Mouse (Mus musculus): ENCODE measurements around the gene Srp72. TPM values are rescaled to one million over a fixed set of nuclear protein-coding genes. Genes with fewer than 3 reads are reported as not detected.

The Srp72 gene
- polyA plus RNA-seq, 1 experiment: 47.1 TPM

DNA sequence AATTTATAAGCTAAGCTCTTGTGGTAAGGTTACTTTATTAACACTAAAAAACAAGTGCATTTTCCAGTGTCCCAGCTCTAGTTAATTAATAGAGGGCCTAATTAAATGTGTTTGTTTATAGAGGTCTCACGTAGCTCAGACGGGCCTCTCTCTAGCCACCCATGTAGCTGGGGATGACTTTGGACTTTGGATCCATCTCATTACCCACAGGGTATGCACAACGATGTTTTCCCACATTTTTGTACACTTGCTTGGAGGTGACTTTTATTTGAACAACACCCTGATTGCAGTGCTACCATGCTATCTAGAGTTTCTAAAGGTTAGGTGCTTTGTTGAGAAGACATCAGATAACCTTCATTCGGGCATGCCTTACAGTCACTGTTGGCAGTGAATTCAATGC, 32.0 kb upstream of the Srp72 start:
- H3K79me3 ChIP-seq (ENCODE audit: low read depth): peaks cover 77% of the 10 kb centered on the region
- peaks cover 84% of the 10 kb centered on the region for H3K79me2 ChIP-seq (ENCODE audit: control insufficient read depth, insufficient read depth)
- H3K36me3 ChIP-seq (ENCODE audit: control insufficient read depth, insufficient read depth): peaks cover 19% of the 10 kb centered on the region
- no peak for TF ChIP-seq USF1 (IDR thresholded peaks at IDR 0.05; ENCODE audit: low read depth)
- TF ChIP-seq CTCF (IDR thresholded peaks at IDR 0.05; ENCODE audit: control insufficient read depth, insufficient read depth, insufficient read length): no peak
- no peaks in the 10 kb centered on the region for H3K27me3 ChIP-seq (ENCODE audit: control insufficient read depth, insufficient read depth, insufficient read length)
- H3ac ChIP-seq (ENCODE audit: control insufficient read depth, insufficient read length, low read depth): no peak overlapping the region
- H3K4me3 ChIP-seq (ENCODE audit: insufficient read depth, poor library complexity, severe bottlenecking): no peak overlapping the region

DNA sequence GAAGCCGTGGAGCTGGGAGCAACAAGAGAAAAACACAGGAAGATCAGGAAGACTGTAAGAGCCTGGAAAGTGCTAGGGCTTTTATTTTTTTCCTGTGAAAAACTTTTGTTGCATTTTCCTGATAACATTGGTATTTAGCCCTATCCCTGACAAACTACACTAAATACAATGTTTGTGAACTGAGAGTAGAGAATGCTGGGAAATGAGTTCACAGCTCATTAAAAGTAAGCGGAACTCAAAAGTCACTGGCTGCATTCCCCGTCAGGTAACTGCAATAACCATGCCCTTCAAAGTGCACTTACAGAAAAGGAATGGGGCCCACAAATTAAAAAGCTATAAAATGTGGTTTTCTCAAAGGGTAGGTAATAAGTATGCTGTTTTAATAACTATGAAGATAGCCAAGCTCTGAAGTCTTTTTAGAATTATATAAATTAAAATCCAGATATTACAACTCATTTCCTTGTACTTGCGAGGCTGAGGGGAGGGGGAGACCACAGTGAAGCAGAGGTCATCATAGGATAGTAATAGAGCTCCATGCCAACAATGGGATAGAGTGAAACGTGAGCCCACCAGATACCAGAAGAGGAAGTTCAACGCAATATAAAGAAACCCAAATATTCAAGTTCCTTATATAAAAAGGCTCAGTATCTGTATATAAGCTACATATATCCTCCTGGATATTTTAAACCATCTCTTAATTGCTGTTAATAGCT, 29.4 kb upstream of the Srp72 start:
- no peak for TF ChIP-seq MAX (IDR thresholded peaks at IDR 0.05)
- no peak for TF ChIP-seq CEBPB (IDR thresholded peaks at IDR 0.05; ENCODE audit: low read depth)
- no peak for TF ChIP-seq CTCF (IDR thresholded peaks at IDR 0.05; ENCODE audit: control insufficient read depth, insufficient read depth, insufficient read length)
- no peak for TF ChIP-seq USF1 (IDR thresholded peaks at IDR 0.05; ENCODE audit: low read depth)
- TF ChIP-seq MYOG (IDR thresholded peaks at IDR 0.05; ENCODE audit: control insufficient read depth, extremely low read depth, insufficient read length): no peak
- no peak for TF ChIP-seq FOSL1 (IDR thresholded peaks at IDR 0.05; ENCODE audit: insufficient read depth, low read length, poor library complexity, severe bottlenecking)
- TF ChIP-seq MYOD1 (IDR thresholded peaks at IDR 0.05; ENCODE audit: control insufficient read depth, insufficient read length, low read depth): no peak
- H3K4me3 ChIP-seq (ENCODE audit: insufficient read depth, poor library complexity, severe bottlenecking): no peak overlapping the region
- H3K79me3 ChIP-seq (ENCODE audit: low read depth): peaks cover 95% of the 10 kb centered on the region
- peaks cover 31% of the 10 kb centered on the region for H3K36me3 ChIP-seq (ENCODE audit: control insufficient read depth, insufficient read depth)
- peaks cover 100% of the 10 kb centered on the region for H3K79me2 ChIP-seq (ENCODE audit: control insufficient read depth, insufficient read depth)
- no peak overlapping the region for H3ac ChIP-seq (ENCODE audit: control insufficient read depth, insufficient read length, low read depth)
- H3K27me3 ChIP-seq (ENCODE audit: control insufficient read depth, insufficient read depth, insufficient read length): no peaks in the 10 kb centered on the region

DNA sequence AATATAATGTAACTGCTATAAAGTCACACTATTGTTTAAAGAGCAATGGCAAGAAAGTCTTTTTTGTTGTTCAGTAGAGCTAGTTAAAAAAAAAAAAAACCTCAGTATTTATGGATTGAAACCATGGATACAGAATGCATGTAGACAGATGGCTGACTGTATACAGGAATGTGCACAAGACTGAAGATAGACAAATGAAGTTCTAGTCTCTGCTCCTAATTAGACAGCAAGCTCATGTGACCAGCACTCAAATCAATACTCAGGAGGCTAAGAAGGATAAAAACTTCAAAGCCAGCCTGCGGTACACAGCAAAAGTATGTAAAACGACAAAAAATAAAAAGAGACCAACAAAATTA, 28.8 kb upstream of the Srp72 start:
- H3K36me3 ChIP-seq (ENCODE audit: control insufficient read depth, insufficient read depth): peaks cover 28% of the 10 kb centered on the region

DNA sequence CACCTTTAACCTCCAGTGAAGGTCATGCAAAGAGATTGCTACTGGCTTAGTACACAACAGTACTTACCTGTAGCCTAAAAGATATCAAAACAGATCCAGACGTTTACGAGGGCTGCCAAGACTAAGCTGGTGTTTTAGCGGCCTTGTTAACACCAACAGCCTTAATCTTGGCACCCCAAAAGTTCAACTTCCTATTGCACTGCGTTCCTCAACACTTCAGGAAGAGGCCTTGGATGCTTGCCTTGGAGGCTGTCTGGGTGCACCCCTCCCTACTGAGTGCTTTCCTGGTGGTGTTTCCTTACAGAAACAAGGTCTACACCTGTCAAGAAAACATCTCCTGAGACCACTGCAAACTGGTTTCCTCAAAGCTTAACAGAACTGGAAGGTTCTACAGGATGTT, 27.3 kb upstream of the Srp72 start:
- Histone ChIP-seq H3K27me3 (ENCODE audit: control insufficient read depth, insufficient read depth, insufficient read length) (no peaks in the 10 kb centered on the region), H3K79me3 (ENCODE audit: low read depth) (peaks cover 85% of the 10 kb centered on the region), H3K79me2 (ENCODE audit: control insufficient read depth, insufficient read depth) (peaks cover 94% of the 10 kb centered on the region), H3ac (ENCODE audit: control insufficient read depth, insufficient read length, low read depth) (no peak overlapping the region), H3K36me3 (ENCODE audit: control insufficient read depth, insufficient read depth) (peaks cover 22% of the 10 kb centered on the region), H3K4me3 (ENCODE audit: insufficient read depth, poor library complexity, severe bottlenecking) (no peak overlapping the region)
- TF ChIP-seq MYOG (IDR thresholded peaks at IDR 0.05; ENCODE audit: control insufficient read depth, extremely low read depth, insufficient read length): no peak
- no peak for TF ChIP-seq USF1 (IDR thresholded peaks at IDR 0.05; ENCODE audit: low read depth)
- no peak for TF ChIP-seq CEBPB (IDR thresholded peaks at IDR 0.05; ENCODE audit: low read depth)
- no peak for TF ChIP-seq MAX (IDR thresholded peaks at IDR 0.05)
- TF ChIP-seq CTCF (IDR thresholded peaks at IDR 0.05; ENCODE audit: control insufficient read depth, insufficient read depth, insufficient read length): no peak
- TF ChIP-seq MYOD1 (IDR thresholded peaks at IDR 0.05; ENCODE audit: control insufficient read depth, insufficient read length, low read depth): no peak
- no peak for TF ChIP-seq FOSL1 (IDR thresholded peaks at IDR 0.05; ENCODE audit: insufficient read depth, low read length, poor library complexity, severe bottlenecking)

More for the DNA sequence above, 28.8 kb upstream of the Srp72 start:
- H3ac ChIP-seq (ENCODE audit: control insufficient read depth, insufficient read length, low read depth): no peak overlapping the region
- peaks cover 100% of the 10 kb centered on the region for H3K79me2 ChIP-seq (ENCODE audit: control insufficient read depth, insufficient read depth)
- H3K4me3 ChIP-seq (ENCODE audit: insufficient read depth, poor library complexity, severe bottlenecking): no peak overlapping the region
- H3K79me3 ChIP-seq (ENCODE audit: low read depth): peaks cover 95% of the 10 kb centered on the region
- TF ChIP-seq FOSL1 (IDR thresholded peaks at IDR 0.05; ENCODE audit: insufficient read depth, low read length, poor library complexity, severe bottlenecking): no peak
- TF ChIP-seq CEBPB (IDR thresholded peaks at IDR 0.05; ENCODE audit: low read depth): no peak
- TF ChIP-seq MAX (IDR thresholded peaks at IDR 0.05): no peak
- no peak for TF ChIP-seq CTCF (IDR thresholded peaks at IDR 0.05; ENCODE audit: control insufficient read depth, insufficient read depth, insufficient read length)
- H3K27me3 ChIP-seq (ENCODE audit: control insufficient read depth, insufficient read depth, insufficient read length): no peaks in the 10 kb centered on the region

DNA sequence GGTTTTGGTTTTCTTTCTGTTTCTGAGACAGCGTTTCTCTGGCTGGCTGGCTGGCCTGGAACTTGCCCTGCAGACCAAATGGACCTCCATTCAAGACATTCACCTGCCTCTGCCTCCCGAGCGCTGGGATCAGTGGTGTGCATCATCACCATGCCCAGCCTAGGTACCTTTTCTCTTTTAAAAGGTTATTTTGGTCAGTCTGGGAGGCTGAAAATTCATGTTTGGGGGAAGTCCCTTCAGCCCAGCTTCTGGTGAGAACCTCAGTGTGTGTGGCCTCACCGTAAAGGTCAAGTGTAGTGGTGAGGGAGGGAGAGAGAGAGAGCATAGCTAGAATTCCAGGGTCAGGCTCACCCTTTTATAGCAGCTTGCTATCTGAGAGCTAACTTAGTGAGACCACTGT, 26.7 kb upstream of the Srp72 start:
- Histone ChIP-seq H3K4me3 (ENCODE audit: insufficient read depth, poor library complexity, severe bottlenecking) (no peak overlapping the region), H3K79me2 (ENCODE audit: control insufficient read depth, insufficient read depth) (peaks cover 94% of the 10 kb centered on the region), H3K79me3 (ENCODE audit: low read depth) (peaks cover 86% of the 10 kb centered on the region), H3K27me3 (ENCODE audit: control insufficient read depth, insufficient read depth, insufficient read length) (no peaks in the 10 kb centered on the region), H3K36me3 (ENCODE audit: control insufficient read depth, insufficient read depth) (peaks cover 22% of the 10 kb centered on the region), H3ac (ENCODE audit: control insufficient read depth, insufficient read length, low read depth) (no peak overlapping the region)
- TF ChIP-seq MAX (IDR thresholded peaks at IDR 0.05) (no peak), USF1 (IDR thresholded peaks at IDR 0.05; ENCODE audit: low read depth) (no peak), CTCF (IDR thresholded peaks at IDR 0.05; ENCODE audit: control insufficient read depth, insufficient read depth, insufficient read length) (no peak), MYOD1 (IDR thresholded peaks at IDR 0.05; ENCODE audit: control insufficient read depth, insufficient read length, low read depth) (no peak), MYOG (IDR thresholded peaks at IDR 0.05; ENCODE audit: control insufficient read depth, extremely low read depth, insufficient read length) (no peak), CEBPB (IDR thresholded peaks at IDR 0.05; ENCODE audit: low read depth) (no peak), FOSL1 (IDR thresholded peaks at IDR 0.05; ENCODE audit: insufficient read depth, low read length, poor library complexity, severe bottlenecking) (no peak)

Data from C2C12 (cell line).